Mouse (Mus musculus) midbrain, embryonic 10.5 days (tissue): ENCODE results near the gene Il1rapl1. TPM values are rescaled to one million over a fixed set of nuclear protein-coding genes. Genes with fewer than 3 reads are reported as not detected.
A peak's percentile ranks its signal among the peaks of the same experiment; 100 is the strongest.
"Not testable (repeated sequence)": the region's sequence is repeated elsewhere in the genome, so short reads cannot be mapped to it uniquely, and the experiment has no call there.

ENCODE experiments used
- DNase-seq: peaks from one replicate; pipeline ENCODE4 v3.0.0-alpha.2; 2017; ENCODE audit warnings: low spot score
- H3K27ac ChIP-seq: fragments of 300-500 bp; sonication (generic); replicated peaks from 2 replicates; pipeline ENCODE4 v1.5.1; 2016; ENCODE audit warnings: mild to moderate bottlenecking
- H3K27me3 ChIP-seq: fragments of 300-500 bp; sonication (generic); 2 replicates; pipeline ENCODE4 v1.6.1; 2016; ENCODE audit warnings: low read depth, mild to moderate bottlenecking; ENCODE audit not compliant: poor library complexity, severe bottlenecking
- H3K36me3 ChIP-seq: fragments of 300-500 bp; sonication (generic); 2 replicates; pipeline ENCODE4 v1.6.1; 2016; ENCODE audit warnings: mild to moderate bottlenecking, moderate library complexity
- H3K4me1 ChIP-seq: fragments of 300-500 bp; sonication (generic); 2 replicates; pipeline ENCODE4 v1.6.1; 2016
- H3K4me3 ChIP-seq: fragments of 300-500 bp; sonication (generic); 2 replicates; pipeline ENCODE4 v1.5.1; 2016; ENCODE audit warnings: mild to moderate bottlenecking, moderate library complexity
- H3K9me3 ChIP-seq: fragments of 300-500 bp; sonication (generic); replicated peaks from 2 replicates; pipeline ENCODE4 v1.6.1; 2016; ENCODE audit warnings: mild to moderate bottlenecking
- WGBS: fragments of 180-500 bp; shearing (Covaris S2); methylation state at CpG from one replicate; pipeline ENCODE4 v1.1.7; 2016; 5-methylcytosine and 5-hydroxymethylcytosine counted together
- polyA plus RNA-seq: library from polyadenylated mRNA; unstranded; fragments of >200 nt; fragmentation: Nextera tagmentation; extraction: Ambion mirVana; gene quantifications from 2 replicates; pipeline ENCODE4 v1.2.1, GENCODE M21; 2016

Gene Il1rapl1
- polyA plus RNA-seq, 1 experiment from 2014 or later = 0.06 TPM

DNA sequence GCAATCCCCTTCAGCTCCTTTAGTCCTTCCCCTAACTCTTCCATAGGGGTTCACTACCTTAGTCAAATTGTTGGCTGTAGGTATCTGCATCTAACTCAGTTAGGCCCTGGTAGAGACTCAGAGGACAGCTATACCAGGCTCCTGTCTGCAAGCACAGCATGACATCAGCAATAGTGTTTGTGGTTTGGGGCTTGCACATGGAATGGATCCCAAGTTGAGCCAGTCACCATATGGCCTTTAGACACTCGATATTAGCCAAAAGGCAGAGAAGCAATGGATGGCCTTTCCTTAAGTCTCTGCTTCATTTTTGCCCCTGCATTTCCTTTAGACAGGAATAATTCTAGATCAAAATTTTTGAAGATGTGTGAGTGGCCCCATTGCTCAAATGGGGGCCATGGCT is 632.0 kb downstream of the Il1rapl1 start:
- H3K4me1 ChIP-seq = no peaks in the 10 kb centered on the region
- H3K27ac ChIP-seq = no peak overlapping the region
- H3K36me3 ChIP-seq = no peaks in the 10 kb centered on the region
- DNase-seq = no peak
- no peaks in the 10 kb centered on the region for H3K27me3 ChIP-seq
- no peak overlapping the region for H3K4me3 ChIP-seq
- 91% methylated on average over 1 of the region's 1 CpGs for WGBS
- no peaks in the 10 kb centered on the region for H3K9me3 ChIP-seq

GRCm38 (mm10) chrX:87238191-87238590 is 877.3 kb downstream of the Il1rapl1 start:
- 57% methylated on average over 11 of the region's 11 CpGs for WGBS
- not testable (repeated sequence) for H3K27ac ChIP-seq, H3K27me3 ChIP-seq, H3K4me3 ChIP-seq, H3K4me1 ChIP-seq, H3K9me3 ChIP-seq, H3K36me3 ChIP-seq
- peak; percentile 99 for DNase-seq

- H3K27me3 ChIP-seq = no peaks in the 10 kb centered on the region
- no peaks in the 10 kb centered on the region for H3K36me3 ChIP-seq
- no peaks in the 10 kb centered on the region for H3K9me3 ChIP-seq
- DNase-seq = no peak
- no peak overlapping the region for H3K27ac ChIP-seq
- H3K4me3 ChIP-seq = no peak overlapping the region
- no peaks in the 10 kb centered on the region for H3K4me1 ChIP-seq
Measured at GRCm38 (mm10) chrX:87225280-87225679, 890.2 kb downstream of the Il1rapl1 start.

- H3K27me3 ChIP-seq = no peaks in the 10 kb centered on the region
Measured at GRCm38 (mm10) chrX:87002296-87002695, 1113.1 kb downstream of the Il1rapl1 start.

DNA sequence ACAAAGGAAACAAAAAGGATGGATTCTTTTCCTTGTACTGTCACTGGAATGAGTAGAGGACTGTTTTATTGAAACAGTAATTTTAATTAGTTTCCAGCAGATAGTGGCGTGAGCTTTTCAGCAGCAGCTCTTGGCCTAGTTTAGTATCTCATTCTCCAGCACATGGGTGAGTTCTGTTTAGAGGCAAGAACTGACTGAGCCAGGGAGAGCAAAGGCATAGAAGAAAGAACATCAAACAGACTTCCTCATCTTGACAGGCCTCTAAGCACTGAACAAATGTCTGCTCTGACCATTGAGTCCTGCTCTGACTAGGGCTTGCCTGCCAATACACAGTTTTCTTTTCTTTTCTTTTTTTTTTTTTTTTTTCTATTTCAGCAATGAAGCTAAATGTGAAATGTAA is 1160.3 kb downstream of the Il1rapl1 start:
- no peak for DNase-seq
- Histone ChIP-seq H3K9me3 (no peaks in the 10 kb centered on the region), H3K27ac (no peak overlapping the region), H3K27me3 (no peaks in the 10 kb centered on the region), H3K4me1 (no peaks in the 10 kb centered on the region), H3K36me3 (no peaks in the 10 kb centered on the region), H3K4me3 (no peak overlapping the region)
- WGBS = 54% methylated on average over 1 of the region's 1 CpGs

More at GRCm38 (mm10) chrX:87002296-87002695, 1113.1 kb downstream of the Il1rapl1 start:
- no peak for DNase-seq
- H3K27ac ChIP-seq = no peak overlapping the region
- no peaks in the 10 kb centered on the region for H3K36me3 ChIP-seq
- no peak overlapping the region for H3K4me3 ChIP-seq
- H3K4me1 ChIP-seq = no peaks in the 10 kb centered on the region
- H3K9me3 ChIP-seq = no peaks in the 10 kb centered on the region

DNA sequence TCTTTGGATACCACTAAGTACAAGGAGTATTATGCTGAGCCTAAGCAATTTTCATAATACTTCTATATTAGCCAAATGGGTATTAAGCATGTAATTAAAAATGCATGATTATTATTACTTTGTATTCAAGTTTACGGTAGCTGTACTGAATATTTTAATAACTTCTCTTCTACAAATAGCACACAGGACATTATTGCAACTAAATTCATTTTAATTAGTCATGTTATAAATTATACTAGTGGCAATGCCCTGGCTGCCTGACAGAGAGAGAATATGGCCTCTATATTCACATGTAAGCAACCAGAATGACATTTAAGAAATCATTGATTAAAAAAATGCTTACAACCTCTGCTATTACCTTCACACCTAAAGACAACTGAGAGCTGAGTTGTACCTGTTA is 1160.8 kb downstream of the Il1rapl1 start:
- no peak overlapping the region for H3K4me3 ChIP-seq
- H3K36me3 ChIP-seq = no peaks in the 10 kb centered on the region
- H3K27me3 ChIP-seq = no peaks in the 10 kb centered on the region
- no peaks in the 10 kb centered on the region for H3K4me1 ChIP-seq
- no peaks in the 10 kb centered on the region for H3K9me3 ChIP-seq
- no peak for DNase-seq
- no peak overlapping the region for H3K27ac ChIP-seq
- 93% methylated on average over 1 of the region's 1 CpGs for WGBS

GRCm38 (mm10) chrX:86950940-86951339 is 1164.5 kb downstream of the Il1rapl1 start:
- Histone ChIP-seq H3K27ac (no peak overlapping the region), H3K4me1 (no peaks in the 10 kb centered on the region), H3K36me3 (no peaks in the 10 kb centered on the region), H3K4me3 (no peak overlapping the region), H3K9me3 (no peaks in the 10 kb centered on the region), H3K27me3 (no peaks in the 10 kb centered on the region)
- DNase-seq = no peak
- WGBS = 81% methylated on average over 2 of the region's 2 CpGs

- Histone ChIP-seq H3K27me3 (no peaks in the 10 kb centered on the region), H3K4me1 (no peaks in the 10 kb centered on the region), H3K27ac (no peak overlapping the region), H3K9me3 (no peaks in the 10 kb centered on the region), H3K36me3 (no peaks in the 10 kb centered on the region), H3K4me3 (no peak overlapping the region)
- DNase-seq = no peak
Measured at GRCm38 (mm10) chrX:86949112-86949511, 1166.3 kb downstream of the Il1rapl1 start.

DNA sequence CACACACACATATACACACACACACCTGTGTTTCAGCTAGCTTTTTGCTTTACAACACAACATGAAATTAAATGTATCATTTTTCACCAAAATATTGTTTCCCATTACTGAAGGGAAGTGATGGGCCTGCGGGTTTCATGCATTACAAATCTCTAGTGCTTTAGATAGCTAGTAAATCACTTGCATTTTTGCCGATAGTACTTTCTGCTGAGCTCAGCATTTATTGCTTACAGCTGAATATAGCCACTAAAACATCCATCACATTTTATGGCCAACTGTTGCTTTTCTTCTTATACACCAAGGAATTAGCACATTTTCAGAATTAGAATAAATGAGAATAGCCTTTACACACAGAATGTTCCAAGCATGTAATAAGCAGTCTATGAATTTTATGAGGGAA is 1260.6 kb downstream of the Il1rapl1 start:
- H3K4me1 ChIP-seq = no peaks in the 10 kb centered on the region
- WGBS = 89% methylated on average over 2 of the region's 2 CpGs
- no peaks in the 10 kb centered on the region for H3K36me3 ChIP-seq
- no peak for DNase-seq
- H3K4me3 ChIP-seq = no peak overlapping the region
- no peaks in the 10 kb centered on the region for H3K27me3 ChIP-seq
- no peak overlapping the region for H3K27ac ChIP-seq
- no peaks in the 10 kb centered on the region for H3K9me3 ChIP-seq

- Histone ChIP-seq H3K4me3 (no peak overlapping the region), H3K9me3 (no peaks in the 10 kb centered on the region), H3K4me1 (no peaks in the 10 kb centered on the region), H3K27me3 (no peaks in the 10 kb centered on the region), H3K27ac (no peak overlapping the region), H3K36me3 (no peaks in the 10 kb centered on the region)
- 89% methylated on average over 3 of the region's 3 CpGs for WGBS
- no peak for DNase-seq
Measured at GRCm38 (mm10) chrX:86808218-86808617, 1307.2 kb downstream of the Il1rapl1 start.

GRCm38 (mm10) chrX:86802725-86803124 is 1312.7 kb downstream of the Il1rapl1 start:
- H3K4me1 ChIP-seq = no peaks in the 10 kb centered on the region
- H3K9me3 ChIP-seq = no peaks in the 10 kb centered on the region
- H3K36me3 ChIP-seq = no peaks in the 10 kb centered on the region
- no peaks in the 10 kb centered on the region; the same call in 1 of the 2 replicates for H3K27me3 ChIP-seq
- DNase-seq = no peak
- WGBS = 66% methylated on average over 2 of the region's 2 CpGs
- no peak overlapping the region for H3K27ac ChIP-seq
- H3K4me3 ChIP-seq = no peak overlapping the region

DNA sequence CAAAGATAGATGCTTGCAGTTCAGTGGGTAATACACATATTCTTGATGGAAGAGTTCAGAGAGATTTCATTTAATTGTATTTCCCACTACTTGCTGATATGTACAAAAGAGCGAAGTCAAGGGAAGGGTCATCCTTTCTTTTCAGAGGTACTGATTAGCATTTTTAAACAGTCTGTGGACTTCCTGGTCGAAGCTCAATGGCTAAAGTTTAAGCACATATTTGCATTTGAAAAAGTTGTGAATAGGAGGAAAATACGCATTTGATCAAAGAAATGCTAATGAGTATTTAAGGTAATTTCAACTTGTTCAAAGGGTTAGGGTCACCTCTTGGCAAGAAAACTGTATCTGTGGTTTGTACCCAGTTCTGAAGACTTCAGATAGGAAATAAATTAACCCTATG is 1386.6 kb downstream of the Il1rapl1 start:
- H3K9me3 ChIP-seq = no peaks in the 10 kb centered on the region
- no peak overlapping the region for H3K4me3 ChIP-seq
- DNase-seq = no peak
- 29% methylated on average over 3 of the region's 3 CpGs for WGBS
- no peaks in the 10 kb centered on the region for H3K4me1 ChIP-seq
- no peaks in the 10 kb centered on the region for H3K36me3 ChIP-seq
- H3K27ac ChIP-seq = no peak overlapping the region
- H3K27me3 ChIP-seq = peaks cover 9% of the 10 kb centered on the region
